Mouse (Mus musculus): ENCODE data around the gene Serpina11.

Serpina11 gene

DNA sequence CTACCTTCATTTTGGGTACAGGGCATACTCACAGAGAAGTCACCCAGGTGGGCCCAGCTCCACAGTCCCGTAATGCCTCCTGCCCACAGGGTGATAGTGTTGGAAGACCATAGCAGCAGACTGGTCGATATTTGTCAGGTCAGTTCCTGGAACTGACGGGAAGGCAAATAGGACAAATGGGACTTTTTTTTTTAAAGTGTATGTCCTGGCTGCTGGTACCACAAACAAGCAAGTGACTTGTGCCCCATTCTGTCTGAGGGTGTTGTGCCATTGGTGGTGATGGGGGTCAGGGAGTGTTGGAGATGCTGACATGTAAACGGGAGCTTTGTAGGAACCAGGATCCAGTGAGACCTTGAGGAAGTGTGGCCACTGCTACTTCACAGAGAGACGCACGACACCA lies at the start of gene Serpina11:
Gene Serpina11, minus strand, starts transcription at position 101 of the 400 bp plus-strand sequence.
- no peak for DNase-seq

DNA sequence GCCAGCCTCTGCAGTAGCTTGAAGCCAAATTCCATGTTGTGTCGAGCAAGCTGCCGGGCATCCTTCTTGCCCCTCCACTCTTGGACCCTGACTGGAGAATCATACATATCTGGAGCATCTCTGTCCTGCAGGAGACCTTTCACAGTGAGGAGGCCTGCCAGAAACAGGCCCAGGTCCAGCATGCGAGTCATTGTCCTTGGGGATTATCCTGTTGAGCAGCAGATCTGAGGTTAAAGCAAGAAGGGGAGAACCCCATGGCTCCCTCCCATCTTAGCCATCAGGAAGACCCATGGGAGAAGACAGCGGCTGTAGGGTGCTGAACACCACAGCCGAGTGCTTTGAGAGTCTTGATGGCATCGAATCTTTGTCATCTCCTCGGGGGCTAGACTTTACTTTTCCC lies 48.4 kb upstream of the Serpina11 start:
- no peak for DNase-seq

DNA sequence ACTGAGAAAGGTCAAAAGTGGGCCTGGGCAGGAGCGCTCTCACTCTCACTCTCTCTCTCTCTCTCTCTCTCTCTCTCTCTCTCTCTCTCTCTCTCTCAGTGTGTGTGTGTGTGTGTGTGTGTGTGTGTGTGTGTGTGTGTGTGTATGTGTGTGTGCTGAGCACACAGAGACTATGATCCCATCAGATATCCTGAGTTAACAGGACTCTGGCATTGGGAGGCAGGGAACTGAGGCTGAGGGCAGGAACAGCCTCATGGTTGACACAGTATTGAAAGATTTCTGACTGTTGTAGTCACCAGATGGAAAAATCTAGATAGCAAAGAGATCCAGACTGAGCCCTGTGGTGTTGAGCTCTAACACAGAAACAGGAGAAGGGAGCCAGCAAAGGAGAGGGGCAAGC lies 44.0 kb upstream of the Serpina11 start:
- no peak for DNase-seq

DNA sequence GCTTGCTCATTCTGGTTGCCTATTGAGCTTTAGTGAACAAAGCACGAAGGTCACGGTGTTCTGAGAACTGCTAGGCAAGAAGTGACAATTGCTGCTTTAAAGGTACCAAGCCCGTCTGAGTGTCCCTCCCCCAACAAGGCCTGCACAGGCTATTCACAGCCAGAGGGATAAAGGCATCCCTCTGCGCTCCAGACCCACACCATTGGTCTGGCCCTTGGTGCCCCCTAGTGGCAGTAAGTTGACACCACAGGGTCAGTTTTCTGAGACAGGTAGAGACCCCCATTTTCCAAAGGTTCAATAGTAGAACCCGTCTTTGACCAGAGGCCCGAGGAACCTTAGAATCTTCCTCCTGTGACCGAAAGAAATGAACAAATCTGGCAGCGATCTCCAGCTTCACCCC lies 40.2 kb upstream of the Serpina11 start:
- DNase-seq: no peak

DNA sequence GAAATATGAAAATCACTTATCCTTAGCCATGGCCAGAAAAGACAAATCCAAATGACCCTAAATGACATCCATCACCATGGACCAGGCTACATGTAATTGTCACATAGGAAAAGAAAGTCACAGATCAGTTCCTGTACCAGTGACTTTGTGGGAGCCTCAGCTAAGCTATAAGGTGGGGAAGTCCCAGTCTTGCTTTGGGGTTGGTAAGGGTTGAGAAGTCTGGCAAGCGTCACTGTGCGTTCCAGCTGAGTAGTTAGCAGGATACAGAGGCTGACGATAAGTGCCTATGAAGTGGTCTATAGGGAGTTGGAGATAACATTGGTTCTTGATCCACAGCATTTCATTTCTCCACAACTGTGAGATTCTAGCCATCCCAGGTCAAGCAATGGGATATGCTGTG lies 25.5 kb upstream of the Serpina11 start:
- DNase-seq: no peak

DNA sequence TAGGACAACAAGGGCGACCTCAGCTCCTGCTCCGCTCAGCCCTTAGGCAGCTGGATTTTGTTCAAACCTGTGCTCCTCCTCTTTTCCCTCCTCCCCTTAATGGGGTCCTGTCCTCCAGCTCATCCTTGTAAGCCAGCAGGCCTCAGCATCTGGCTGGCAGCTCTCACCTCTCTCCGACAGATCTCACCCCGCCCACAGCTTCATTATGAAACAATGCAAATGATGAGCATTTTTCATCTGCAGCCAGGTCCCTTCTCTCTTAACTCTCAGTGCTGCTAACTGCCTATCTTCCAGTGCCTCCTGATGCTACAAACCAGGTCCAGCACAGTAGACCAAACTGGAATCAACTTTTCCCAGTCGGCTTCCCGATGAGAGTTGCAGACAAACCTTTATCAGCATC lies 23.9 kb upstream of the Serpina11 start, which contains the start of gene Serpina9:
Gene Serpina9, minus strand, starts transcription at position 136 of the 400 bp plus-strand sequence.
- DNase-seq: no peak

DNA sequence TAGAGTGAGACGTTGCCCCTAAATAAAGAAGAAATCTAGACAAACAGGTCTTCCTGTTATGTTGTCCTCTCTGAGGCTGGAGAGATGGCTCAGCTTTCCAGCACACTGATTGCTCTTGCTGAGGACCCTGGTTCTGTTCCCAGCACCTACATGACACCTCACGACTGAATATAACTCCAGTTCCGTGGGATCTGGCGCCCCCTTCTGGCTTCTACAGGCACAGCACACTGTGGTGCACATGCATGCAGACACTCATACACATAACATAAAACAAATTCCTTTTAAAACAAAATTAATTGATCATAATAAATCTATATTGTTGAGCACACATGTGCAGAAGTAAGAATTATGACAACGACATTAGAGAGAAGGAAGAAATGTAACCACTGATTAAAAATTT lies 14.9 kb upstream of the Serpina11 start:
- no peak for DNase-seq

DNA sequence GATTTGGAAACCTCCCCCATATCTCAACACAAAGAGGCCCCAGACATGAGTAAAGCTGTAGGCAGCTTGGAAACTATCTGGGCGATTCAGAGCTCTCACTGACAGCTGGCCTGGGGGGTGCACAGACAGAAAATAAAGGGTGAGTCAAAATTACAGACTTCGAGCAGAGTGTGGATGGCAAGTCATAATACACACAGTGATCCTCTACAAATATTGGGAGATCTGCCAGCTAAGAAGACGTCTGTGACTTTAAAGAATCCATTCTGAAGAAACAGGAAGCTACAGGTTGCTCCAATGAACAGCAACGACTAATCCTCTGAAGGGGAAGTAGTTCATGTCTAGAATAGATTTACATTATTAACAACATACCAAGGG lies 13.5 kb upstream of the Serpina11 start:
- no peak for DNase-seq

DNA sequence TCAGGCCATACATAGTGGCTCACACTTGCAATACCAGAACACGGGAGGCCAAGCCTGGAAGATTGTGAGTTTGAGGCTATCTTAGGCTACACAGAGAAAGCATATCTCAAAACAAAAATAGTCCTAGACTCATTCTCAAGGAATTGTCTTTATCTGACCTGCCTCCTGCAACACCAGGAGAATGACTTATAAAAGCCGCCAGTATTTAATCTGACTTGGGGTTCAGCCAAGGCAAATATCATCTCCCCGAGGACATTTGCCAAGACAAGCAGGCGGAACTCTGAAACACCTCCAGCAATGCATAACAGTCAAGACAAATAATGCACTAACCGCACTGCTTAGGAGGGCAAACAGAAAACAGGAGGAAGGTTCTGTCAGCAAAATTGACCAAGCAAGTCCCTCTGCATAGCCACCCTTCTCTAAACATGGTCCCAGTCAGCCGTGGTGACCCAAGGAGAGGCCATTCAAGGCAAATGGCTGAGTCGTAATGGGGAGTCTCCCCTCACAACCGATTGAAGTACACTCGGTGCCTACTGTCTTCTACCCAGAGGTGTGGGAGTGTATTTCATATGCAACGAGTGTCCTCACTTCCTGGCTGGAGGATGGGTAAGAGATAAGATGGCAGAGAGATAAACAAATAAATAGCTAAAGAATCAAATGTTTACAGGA lies 12.9 kb upstream of the Serpina11 start:
- no peak for DNase-seq

DNA sequence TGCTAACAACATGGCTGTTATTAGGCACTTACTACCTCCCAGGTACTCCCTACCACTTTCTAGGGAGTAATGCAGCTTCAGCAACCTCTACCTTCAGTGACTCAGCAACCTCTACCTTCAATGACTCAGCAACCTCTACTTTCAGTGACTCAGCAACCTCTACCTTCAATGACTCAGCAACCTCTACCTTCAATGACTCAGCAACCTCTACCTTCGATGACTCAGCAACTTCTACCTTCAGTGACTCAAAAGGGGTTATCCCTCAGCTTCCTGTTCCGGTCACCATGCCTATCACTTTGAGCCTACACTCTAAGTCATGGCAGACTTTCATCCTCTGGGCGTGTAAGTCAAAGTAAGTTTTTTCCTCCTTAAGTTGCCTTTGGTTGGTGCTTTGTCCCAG lies 10.8 kb upstream of the Serpina11 start:
- no peak for DNase-seq

DNA sequence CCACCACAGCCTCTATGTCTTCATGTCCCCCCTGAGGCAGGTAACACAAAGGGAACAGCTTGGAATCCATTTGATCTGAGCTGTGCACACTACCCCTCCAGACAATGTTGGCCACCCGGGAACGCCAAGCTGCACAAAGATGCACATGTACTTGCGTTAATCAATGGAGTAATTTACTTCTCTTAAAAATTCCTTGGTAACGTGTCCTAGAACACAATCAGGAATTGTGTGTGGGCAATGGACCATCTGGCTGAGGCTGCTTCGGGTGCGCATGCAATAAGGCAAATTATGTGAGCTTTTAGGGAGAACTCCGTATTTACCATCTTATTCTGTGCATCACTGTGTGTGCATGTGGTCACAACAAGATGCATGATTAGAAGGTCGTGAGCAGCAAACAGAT lies 9.9 kb upstream of the Serpina11 start:
- no peak for DNase-seq

DNA sequence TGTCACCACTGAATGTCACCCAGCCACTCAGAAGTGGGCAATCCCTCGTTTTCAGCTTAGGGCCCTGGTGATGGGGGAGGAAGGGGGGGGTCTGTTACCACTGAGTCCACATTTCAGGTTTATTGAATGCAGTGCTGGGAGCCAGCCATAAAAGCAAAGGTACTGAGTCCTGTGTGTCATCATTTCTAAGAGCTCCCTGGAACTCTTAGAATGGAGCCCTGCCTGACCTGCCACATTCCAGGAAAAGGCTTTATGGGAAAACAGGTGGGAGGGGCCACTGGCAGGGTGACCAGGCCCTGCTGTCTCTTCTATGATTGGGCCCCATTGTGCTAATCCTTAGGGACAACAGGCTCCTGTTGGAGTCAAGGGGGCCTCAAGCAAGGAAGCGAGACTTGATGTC lies 6.8 kb upstream of the Serpina11 start:
- DNase-seq: no peak

DNA sequence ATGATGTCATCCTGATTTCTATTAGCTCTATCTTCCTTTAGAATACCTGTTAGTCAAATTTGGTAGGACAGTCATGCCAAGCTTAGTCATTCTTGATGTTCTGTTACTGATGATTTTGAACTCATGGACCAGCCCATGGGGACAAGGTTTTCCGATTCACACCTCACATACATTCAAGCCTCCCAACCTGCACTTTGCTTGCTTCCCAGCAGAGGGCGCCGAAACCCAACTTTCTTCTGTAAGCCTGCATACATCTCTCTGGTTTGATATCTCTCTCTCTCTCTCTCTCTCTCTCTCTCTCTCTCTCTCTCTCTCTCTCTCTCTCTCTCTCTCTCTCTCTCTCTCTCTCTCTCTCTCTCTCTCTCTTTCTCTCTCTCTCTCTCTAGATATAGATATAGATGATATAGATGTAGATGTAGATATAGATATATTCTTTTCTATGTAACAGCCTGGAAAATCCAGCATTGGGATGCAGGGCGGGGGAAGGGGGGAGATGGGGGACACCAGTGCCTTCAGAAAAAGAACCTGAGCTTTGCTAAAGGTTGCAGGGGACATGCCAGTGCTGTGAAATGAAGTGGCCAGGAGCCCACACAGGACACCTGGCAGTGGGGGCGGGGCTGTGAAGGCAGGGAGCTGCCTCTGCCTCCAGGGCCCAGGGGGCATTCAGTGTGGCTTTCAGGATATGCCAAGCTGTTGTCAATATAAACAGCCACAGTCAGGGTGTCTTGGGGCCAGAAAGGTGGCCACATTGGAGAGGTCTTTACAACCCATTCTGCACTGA lies 5.7 kb upstream of the Serpina11 start:
- peak; percentile 41 for DNase-seq

DNA sequence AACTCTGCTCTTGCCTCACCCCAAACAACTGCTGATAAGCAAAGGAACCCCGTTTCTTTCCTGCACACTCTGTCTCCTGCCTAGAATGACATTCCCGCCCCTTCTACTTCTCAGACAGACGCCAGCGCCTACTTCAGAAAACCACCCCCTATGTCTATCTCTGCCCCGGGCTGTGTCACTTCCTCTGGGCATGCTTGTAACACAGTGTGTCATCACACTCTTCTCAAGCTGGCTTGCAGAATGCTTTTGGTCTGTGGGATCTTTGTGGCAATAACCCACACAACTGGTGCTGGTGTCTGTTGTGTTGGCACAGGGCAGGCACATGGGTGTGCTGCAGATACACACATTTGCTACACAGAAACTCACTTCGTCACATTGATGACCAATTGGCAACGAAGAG lies 3.2 kb upstream of the Serpina11 start:
- no peak for DNase-seq

DNA sequence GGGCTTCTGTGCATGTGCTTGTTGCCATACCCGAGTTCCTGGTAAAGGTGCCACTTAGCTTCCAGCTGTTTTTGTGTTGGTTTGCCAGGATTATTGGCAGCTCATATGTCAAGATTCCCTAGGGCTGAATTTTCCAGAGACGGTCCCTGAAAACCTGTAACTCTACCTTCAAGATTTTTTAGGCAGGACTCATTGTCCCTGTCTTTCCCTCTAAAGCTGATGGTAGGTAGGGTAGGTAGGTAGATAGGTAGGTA lies 316 bp downstream of the Serpina11 start:
- no peak for DNase-seq

DNA sequence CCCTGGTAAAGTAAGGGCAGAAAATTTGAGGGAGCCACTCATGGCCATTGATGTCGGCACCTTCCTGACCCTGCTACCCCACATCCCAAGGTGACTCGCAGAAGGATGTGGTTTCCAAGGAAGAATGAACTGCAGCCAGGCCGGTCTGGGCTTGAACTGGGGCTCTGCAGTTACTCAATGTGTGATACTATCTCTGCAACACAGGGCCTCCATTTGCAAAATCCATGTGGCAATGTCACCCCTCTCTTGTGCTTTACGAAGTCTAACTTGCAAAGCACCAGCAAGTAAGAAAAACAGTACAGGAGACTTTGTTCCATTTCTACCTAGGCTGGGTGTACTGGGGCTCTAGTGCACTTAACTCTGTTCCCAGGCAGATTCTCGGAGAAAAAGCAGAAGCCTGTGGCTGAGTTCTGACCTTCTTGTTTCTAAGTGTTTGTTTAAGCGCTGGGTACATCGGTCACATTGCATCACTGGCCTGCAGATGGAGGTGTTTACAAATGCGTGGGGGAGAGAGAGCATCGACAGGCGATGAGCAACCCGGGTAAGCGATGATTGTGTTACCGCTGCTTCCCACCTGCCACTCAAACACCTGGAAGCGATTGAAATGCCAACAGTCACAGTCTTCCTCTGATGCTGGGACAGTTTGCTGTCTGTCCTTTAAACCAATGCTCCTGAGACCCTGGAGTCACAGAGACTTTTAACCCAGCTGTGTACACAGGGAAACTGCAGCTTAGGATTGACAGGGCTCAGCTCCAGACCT lies 823 bp downstream of the Serpina11 start:
- no peak for DNase-seq

DNA sequence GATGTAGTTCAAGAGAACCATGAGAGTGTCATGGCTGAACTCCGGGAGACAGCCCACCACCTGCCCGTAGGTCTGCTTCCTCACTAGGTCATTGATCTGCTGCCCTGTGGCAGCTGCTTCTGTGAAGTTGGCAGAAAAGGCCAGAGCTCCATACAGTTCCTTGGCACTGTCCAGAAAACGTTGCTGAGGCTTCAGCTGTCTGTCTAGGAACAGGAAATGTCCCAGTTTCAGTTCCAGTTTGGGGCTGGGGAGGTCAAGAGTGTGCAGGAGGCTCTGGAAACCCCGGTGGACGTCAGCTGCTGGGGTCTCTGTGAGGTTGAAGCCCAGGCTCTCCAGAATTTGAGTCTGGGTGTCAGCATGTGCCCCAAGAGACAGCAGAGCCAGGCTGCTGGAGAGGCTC lies 3.9 kb downstream of the Serpina11 start:
- no peak for DNase-seq

DNA sequence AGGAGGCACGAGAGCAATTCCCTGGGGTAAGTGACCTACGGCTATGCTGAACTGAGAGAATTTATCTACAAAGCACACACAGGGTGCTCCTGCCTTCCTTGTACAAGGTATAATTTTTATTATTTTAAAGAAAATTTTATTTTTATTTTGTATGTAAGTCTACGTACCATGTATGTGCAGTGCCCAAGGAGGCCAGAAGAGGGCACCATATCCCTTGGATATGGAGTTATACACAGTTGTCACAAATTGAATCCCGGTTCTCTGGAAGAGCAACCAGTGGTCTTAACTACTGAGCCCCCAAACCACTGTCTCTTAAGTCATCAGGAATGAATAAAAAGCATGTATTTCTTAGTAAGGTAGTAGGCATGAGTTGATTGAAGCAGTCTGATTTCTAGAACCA lies 4.8 kb downstream of the Serpina11 start:
- DNase-seq: no peak

DNA sequence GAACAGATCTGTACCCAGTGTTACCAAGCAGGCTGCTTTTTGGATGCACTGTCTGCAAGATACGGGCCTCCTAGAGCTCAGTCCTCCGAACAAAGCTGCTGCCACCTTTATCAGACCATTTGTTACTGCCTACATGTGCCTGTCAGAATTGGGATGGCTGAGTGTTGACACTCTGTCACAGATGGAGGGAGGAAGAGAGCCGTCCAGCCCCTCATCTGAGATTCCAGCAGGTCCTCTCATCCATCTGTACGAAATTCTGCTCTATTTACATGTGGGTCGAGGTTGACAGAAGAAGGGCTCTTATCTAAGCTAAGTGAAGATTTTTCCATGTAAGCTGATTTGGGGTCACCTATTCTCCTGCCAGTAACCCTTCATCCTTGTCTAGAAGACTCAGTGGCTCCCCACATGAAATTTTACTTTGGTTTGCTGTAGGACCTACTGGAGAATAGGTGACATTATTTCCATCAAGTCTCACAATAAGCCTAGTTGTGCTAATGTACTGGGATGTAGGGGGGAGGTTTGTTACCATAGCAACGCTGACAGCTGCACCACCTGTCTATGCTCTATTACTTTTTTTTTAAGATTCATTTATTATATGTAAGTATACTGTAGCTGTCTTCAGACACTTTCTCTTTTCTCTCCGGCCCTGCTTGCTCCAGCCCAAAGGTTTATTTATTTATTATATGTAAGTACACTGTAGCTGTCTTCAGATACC lies 8.0 kb downstream of the Serpina11 start:
- no peak for DNase-seq

DNA sequence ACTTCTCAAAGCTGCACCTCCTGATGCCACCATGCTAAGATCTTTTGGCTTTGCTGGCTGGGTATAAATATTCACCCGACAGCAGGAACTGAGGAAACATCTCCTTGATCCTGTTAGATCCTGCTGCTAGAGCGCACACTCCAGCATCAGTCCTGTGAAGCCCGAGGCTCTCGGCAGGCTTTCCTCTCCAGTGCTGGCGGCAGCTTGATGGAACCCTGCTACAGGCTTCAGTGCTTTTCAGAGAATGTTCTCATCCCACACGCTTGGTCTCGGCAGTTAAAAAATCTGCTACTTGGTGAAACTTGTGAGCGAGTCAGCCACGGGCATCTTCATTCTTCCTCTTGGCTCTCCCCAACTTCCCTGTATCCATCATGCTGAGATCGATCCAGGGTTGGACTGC lies 11.5 kb downstream of the Serpina11 start:
- DNase-seq: no peak

DNA sequence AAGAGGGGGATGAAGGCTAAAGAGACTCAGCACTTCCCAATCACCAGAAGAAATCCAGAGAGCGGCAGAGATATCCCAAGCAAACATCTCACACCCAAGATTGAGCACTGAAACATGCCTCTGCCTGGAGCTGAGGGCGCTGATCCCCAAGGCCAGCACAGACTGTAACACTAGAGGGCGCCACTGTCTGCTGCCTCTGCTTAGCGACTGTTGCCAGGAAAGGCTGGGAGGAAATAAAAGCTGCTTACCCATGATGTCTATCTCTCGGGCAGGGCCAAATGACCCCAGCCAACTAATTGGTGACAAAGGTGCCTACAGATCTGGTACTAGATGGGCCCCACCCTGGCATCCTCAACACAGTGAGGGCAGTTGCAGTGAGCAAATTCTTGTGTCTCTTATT lies 11.9 kb downstream of the Serpina11 start:
- no peak for DNase-seq

DNA sequence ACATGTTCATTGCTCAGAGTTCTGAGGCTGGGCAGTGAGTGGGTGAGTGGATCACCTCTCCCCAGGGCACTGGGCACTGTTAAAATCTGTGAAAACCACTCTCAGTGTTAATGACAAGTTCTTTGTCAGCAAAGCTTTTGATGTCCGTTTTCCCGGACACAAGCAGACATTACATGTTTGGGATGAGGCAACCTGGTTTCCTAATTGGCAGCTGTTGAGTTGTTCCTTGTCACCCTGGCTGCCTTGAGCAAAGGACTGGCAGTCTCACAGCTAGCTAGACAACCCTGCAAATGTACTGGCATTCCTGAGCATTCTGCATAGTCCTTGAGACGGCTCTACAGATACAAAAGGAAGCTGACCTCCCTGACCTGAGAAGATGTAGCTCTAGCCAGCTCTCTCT lies 12.7 kb downstream of the Serpina11 start:
- DNase-seq: no peak

DNA sequence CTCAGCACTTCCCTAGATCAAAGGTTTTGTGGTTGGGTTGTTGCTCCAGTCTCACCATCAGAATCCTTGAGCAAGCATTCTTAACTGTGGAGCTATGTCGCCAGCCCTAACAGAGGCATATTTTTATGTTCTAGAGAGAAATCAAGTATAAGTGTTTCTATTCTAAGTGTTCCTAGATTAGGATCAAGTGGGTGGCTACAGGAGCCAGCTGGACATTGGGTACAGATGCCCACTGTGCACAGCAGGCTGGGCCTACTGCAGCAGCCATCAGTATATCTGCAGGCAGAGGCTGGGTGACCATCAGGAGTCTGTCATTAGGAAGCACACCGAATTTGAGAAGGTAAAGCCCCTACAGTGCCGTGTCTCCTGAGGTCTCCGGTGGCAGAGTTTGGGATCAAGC lies 18.7 kb downstream of the Serpina11 start:
- no peak for DNase-seq

Measured in cerebellum, adult 11-12 months (tissue).